Mouse (Mus musculus) spleen, adult 2 months (tissue): Measurements from ENCODE around the gene Slc25a12. TPM values are rescaled to one million over a fixed set of nuclear protein-coding genes. Genes with fewer than 3 reads are reported as not detected.

Experiments
- DNase-seq, 2 experiments: peaks; one replicate each; pipeline versions ENCODE4 v3.0.0 to v3.0.0-alpha.2; 2012 to 2021; ENCODE audit warnings: low spot score in 2 of 2, low read depth in 1 of 2
- H3K27ac ChIP-seq: fragments of 200-500 bp; 2 replicates; pipeline ENCODE4 v1.5.1; 2012; ENCODE audit warnings: low read length, inconsistent platforms; ENCODE audit not compliant: insufficient read depth
- H3K27me3 ChIP-seq: fragments of 200-500 bp; 2 replicates; pipeline ENCODE4 v1.6.1; 2012; ENCODE audit warnings: mild to moderate bottlenecking, moderate library complexity, low read length, inconsistent platforms; ENCODE audit not compliant: control insufficient read depth, insufficient read depth
- H3K36me3 ChIP-seq: fragments of 200-500 bp; 2 replicates; pipeline ENCODE4 v1.6.1; 2012; ENCODE audit warnings: mild to moderate bottlenecking, low read length, inconsistent platforms; ENCODE audit not compliant: control insufficient read depth, insufficient read depth
- H3K4me1 ChIP-seq: fragments of 200-500 bp; 2 replicates; pipeline ENCODE4 v1.6.1; 2011; ENCODE audit warnings: inconsistent platforms; ENCODE audit not compliant: control insufficient read depth, insufficient read depth, insufficient read length
- H3K4me3 ChIP-seq: fragments of 200-500 bp; 2 replicates; pipeline ENCODE4 v1.5.1; 2011; ENCODE audit warnings: mild to moderate bottlenecking, inconsistent platforms; ENCODE audit not compliant: insufficient read depth, insufficient read length; ENCODE audit errors: extremely low read depth
- CTCF ChIP-seq: fragments of 200-500 bp; IDR thresholded peaks from 2 replicates; pipeline ENCODE4 v1.5.1; 2011; ENCODE audit warnings: mild to moderate bottlenecking, inconsistent platforms; ENCODE audit not compliant: insufficient read depth, insufficient read length, insufficient replicate concordance; ENCODE audit errors: extremely low read depth
- POLR2A ChIP-seq: fragments of 200-500 bp; IDR thresholded peaks from 2 replicates; pipeline ENCODE4 v1.6.1; 2011; ENCODE audit warnings: low read depth, low read length, inconsistent platforms
- WGBS: fragments of 180-500 bp; shearing (Covaris S2); methylation state at CpG from one replicate; pipeline ENCODE4 v1.1.7; 2018; 5-methylcytosine and 5-hydroxymethylcytosine counted together
- polyA plus RNA-seq: library from polyadenylated mRNA; depleted of rRNA; stranded (reverse); fragments of >200 nt; gene quantifications from 2 replicates; pipeline ENCODE4 v1.2.3, GENCODE M21; 2012

The Slc25a12 gene
- polyA plus RNA-seq, 1 experiment, result 18.5 TPM

DNA sequence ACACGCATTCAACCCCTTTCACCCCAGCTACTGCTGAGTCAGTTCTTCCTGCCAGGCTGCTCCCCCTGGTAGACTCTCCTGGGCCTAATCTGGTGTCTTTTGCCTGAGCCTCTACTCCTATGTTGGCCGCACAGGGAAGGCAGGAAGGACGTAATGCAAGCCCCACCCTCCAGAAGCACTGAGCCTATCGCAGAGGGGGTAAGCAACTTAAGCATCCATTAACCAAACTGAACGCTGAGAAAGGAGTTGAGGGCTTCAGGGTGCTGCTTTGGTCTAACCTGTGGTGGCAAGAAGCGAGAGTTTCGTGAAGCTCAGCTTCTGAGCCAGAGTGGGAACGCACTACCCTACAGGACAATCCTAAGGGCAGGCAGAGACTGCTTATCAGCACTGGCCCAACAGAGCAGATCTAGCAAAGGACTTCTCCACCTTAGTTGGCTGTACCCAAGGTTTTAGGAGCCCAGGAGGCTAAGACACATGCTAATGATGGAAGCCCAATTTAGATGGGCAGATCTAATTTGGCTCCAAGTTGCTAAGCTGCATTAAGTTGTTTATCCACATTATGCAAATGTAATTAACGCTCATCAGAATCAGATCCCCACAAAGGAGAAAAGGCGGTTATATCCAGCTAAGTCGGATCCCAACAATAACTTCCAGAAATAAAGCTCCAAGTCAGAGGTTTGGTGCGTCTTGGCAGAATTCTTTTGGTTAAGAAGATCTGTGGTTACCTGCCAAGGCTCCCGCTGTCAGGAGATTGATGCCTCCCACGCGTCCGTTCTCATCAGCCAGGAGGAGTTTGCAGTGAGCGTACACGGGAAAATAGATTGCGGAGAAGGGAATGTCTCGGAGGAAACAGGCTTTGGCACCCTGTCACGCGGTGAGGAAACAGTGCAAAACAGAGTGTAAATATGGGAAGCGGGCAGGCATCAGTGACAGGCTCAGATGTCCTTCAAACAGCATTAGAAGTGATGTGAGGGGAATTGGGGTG, 88.5 kb downstream of the Slc25a12 start:
- no peaks in the 10 kb centered on the region for H3K4me1 ChIP-seq
- DNase-seq, result no peak
- WGBS, result 97% methylated on average over 23 of the region's 23 CpGs
- no peaks in the 10 kb centered on the region for H3K27me3 ChIP-seq
- H3K36me3 ChIP-seq, result peaks cover 28% of the 10 kb centered on the region
- no peak overlapping the region for H3K27ac ChIP-seq
- no peak for TF ChIP-seq CTCF
- TF ChIP-seq POLR2A, result no peak
- no peak overlapping the region for H3K4me3 ChIP-seq

DNA sequence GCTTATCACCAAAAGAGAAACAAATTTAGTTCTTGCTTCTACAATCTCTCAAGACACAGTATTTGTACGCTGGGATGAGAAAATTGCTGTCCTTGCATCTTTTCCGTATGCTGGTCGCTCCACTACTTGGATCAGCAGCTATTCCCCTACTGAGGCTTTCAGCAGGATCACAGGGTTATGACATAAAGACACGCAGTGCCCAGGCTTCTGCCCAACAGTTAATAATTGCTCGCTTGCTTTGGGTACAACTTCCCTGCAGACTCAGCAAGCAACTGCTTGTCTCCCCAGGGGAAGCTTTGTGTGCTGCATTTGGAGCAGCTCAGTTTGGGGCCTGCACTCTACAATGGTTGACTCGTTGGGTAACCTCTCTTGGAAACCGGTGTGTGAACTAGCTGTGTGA, 91.8 kb downstream of the Slc25a12 start:
- WGBS, result 94% methylated on average over 7 of the region's 7 CpGs
- no peak for DNase-seq
- peaks cover 21% of the 10 kb centered on the region for H3K36me3 ChIP-seq

DNA sequence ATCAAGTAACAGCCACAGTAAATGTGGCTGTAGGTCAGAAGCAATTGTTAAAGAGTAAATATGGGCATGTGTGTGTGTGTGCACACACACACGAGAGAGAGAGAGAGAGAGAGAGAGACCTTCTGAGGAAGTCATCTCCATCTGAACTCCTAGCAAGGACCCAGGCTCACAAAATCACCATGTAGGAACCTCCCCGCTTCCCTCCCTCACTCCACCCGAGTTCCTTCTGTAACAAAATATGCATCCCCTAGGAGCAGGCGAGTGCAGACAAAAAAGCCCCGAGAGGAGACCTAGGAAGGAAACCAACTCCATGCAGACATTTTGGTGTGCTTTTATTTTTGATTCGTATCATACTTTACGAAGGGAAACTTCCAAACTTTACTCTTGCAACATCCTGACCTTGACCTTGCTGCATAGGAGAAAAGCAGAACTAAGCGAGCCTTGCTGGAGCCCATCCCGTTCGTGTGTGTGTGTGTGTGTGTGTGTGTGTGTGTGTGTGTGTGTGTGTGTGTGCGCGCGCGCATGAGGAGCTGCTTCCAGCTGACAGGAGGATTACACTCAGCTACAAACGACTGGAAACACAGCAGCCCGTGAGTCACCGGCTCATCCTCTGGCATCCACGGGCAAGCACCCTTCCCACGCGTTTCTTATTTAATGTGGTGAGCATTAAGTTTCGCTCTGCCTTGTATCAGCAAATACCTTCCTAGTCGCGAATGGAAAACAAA, 93.4 kb downstream of the Slc25a12 start:
- WGBS, result 40% methylated on average over 23 of the region's 23 CpGs
- peaks cover 18% of the 10 kb centered on the region for H3K36me3 ChIP-seq
- H3K4me1 ChIP-seq, result no peaks in the 10 kb centered on the region
- H3K27ac ChIP-seq, result no peak overlapping the region
- no peak for TF ChIP-seq POLR2A
- TF ChIP-seq CTCF, result no peak
- no peaks in the 10 kb centered on the region for H3K27me3 ChIP-seq
- peak overlapping the region; percentile 33; the same call in 1 of the 2 replicates for H3K4me3 ChIP-seq
- DNase-seq, result no peak

More for the DNA sequence above, 91.8 kb downstream of the Slc25a12 start:
- Histone ChIP-seq H3K27ac (no peak overlapping the region), H3K27me3 (no peaks in the 10 kb centered on the region), H3K4me1 (no peaks in the 10 kb centered on the region), H3K4me3 (no peak overlapping the region)
- TF ChIP-seq POLR2A (no peak), CTCF (no peak)

GRCm38 (mm10) chr2:71270085-71270484, 97.5 kb downstream of the Slc25a12 start:
- Histone ChIP-seq H3K4me1 (no peaks in the 10 kb centered on the region), H3K27ac (no peak overlapping the region), H3K27me3 (no peaks in the 10 kb centered on the region), H3K4me3 (no peak overlapping the region), H3K36me3 (peaks cover 2% of the 10 kb centered on the region; the same call in 1 of the 2 replicates)
- 65% methylated on average over 4 of the region's 4 CpGs for WGBS
- TF ChIP-seq CTCF, result no peak
- TF ChIP-seq POLR2A, result no peak
- DNase-seq, result no peak

GRCm38 (mm10) chr2:71269332-71269731, 98.2 kb downstream of the Slc25a12 start:
- H3K4me1 ChIP-seq, result no peaks in the 10 kb centered on the region
- no peaks in the 10 kb centered on the region for H3K27me3 ChIP-seq
- H3K36me3 ChIP-seq, result peaks cover 2% of the 10 kb centered on the region; the same call in 1 of the 2 replicates
- DNase-seq, result no peak
- TF ChIP-seq POLR2A, result no peak
- TF ChIP-seq CTCF, result no peak
- H3K4me3 ChIP-seq, result no peak overlapping the region
- 68% methylated on average over 1 of the region's 1 CpGs for WGBS
- H3K27ac ChIP-seq, result no peak overlapping the region

- no peak overlapping the region for H3K27ac ChIP-seq
- 90% methylated on average over 8 of the region's 8 CpGs for WGBS
Measured at GRCm38 (mm10) chr2:71268691-71269090, 98.9 kb downstream of the Slc25a12 start.

More at GRCm38 (mm10) chr2:71268691-71269090, 98.9 kb downstream of the Slc25a12 start:
- DNase-seq, result no peak
- TF ChIP-seq CTCF (no peak), POLR2A (no peak)
- Histone ChIP-seq H3K36me3 (peaks cover 2% of the 10 kb centered on the region; the same call in 1 of the 2 replicates), H3K4me3 (no peak overlapping the region), H3K27me3 (no peaks in the 10 kb centered on the region), H3K4me1 (no peaks in the 10 kb centered on the region)
